Mouse (Mus musculus) stomach, postnatal 0 days (tissue): Measurements from ENCODE around the gene Vps37b. TPM values are rescaled to one million over a fixed set of nuclear protein-coding genes. Genes with fewer than 3 reads are reported as not detected.

Source experiments
- ATAC-seq: fragments of 200-750 bp; cut with Nextera tagmentation; 2 replicates; pipeline ENCODE4 v1.8.0; 2017; ENCODE audit not compliant: low FRiP score, low TSS enrichment
- DNase-seq: peaks from one replicate; pipeline ENCODE4 v3.0.0-alpha.2; 2016; ENCODE audit warnings: low spot score
- H3K27ac ChIP-seq: fragments of 300-500 bp; sonication (generic); replicated peaks from 2 replicates; pipeline ENCODE4 v1.5.1; 2014; ENCODE audit warnings: mild to moderate bottlenecking, control low read depth
- H3K27me3 ChIP-seq: fragments of 300-500 bp; sonication (generic); 2 replicates; pipeline ENCODE4 v1.6.1; 2014; ENCODE audit warnings: low read length; ENCODE audit not compliant: control insufficient read depth, insufficient read depth
- H3K36me3 ChIP-seq: fragments of 300-500 bp; sonication (generic); 2 replicates; pipeline ENCODE4 v1.6.1; 2014; ENCODE audit warnings: low read length, mixed read lengths; ENCODE audit not compliant: control insufficient read depth, insufficient read depth
- H3K4me1 ChIP-seq: fragments of 300-500 bp; sonication (generic); replicated peaks from 2 replicates; pipeline ENCODE4 v1.6.1; 2014; ENCODE audit warnings: antibody characterized with exemption; ENCODE audit not compliant: control insufficient read depth, insufficient read depth
- H3K4me2 ChIP-seq: fragments of 300-500 bp; sonication (generic); replicated peaks from 2 replicates; pipeline ENCODE4 v1.6.1; 2014; ENCODE audit warnings: low read depth, mild to moderate bottlenecking, control low read depth, moderate library complexity
- H3K4me3 ChIP-seq: fragments of 300-500 bp; sonication (generic); 2 replicates; pipeline ENCODE4 v1.5.1; 2014; ENCODE audit warnings: low read depth, low read length, control low read depth
- H3K9ac ChIP-seq: fragments of 300-500 bp; sonication (generic); 2 replicates; pipeline ENCODE4 v1.6.1; 2014; ENCODE audit warnings: mild to moderate bottlenecking, low read length, control low read depth, mixed read lengths
- H3K9me3 ChIP-seq: fragments of 300-500 bp; sonication (generic); 2 replicates; pipeline ENCODE4 v1.6.1; 2016; ENCODE audit warnings: low read length; ENCODE audit not compliant: control insufficient read depth
- CTCF ChIP-seq: IDR thresholded peaks from 2 replicates; pipeline ENCODE4 v1.5.1; 2016; ENCODE audit warnings: antibody characterized with exemption, low read depth, mild to moderate bottlenecking, moderate library complexity
- EP300 ChIP-seq: optimal IDR thresholded peaks from 2 replicates; pipeline ENCODE3; 2016; ENCODE audit warnings: antibody characterized with exemption
- WGBS: fragments of 180-500 bp; shearing (Covaris S2); extraction: QIAGEN DNeasy Blood & Tissue Kit; methylation state at CpG from one replicate; pipeline ENCODE4 v1.1.7; 2014; 5-methylcytosine and 5-hydroxymethylcytosine counted together
- polyA plus RNA-seq: library from polyadenylated mRNA; unstranded; fragments of >200 nt; fragmentation: Nextera tagmentation; extraction: Ambion mirVana; gene quantifications from 2 replicates; pipeline ENCODE4 v1.2.1, GENCODE M21; 2015

The Vps37b gene
- polyA plus RNA-seq, 1 experiment from 2014 or later = 31.0 TPM

- WGBS = 74% methylated on average over 11 of the region's 11 CpGs
- TF ChIP-seq EP300 (no peak), CTCF (no peak)
- no peak overlapping the region for H3K4me2 ChIP-seq
- H3K4me3 ChIP-seq = no peak overlapping the region
- H3K9ac ChIP-seq = no peak overlapping the region
- H3K27me3 ChIP-seq = no peaks in the 10 kb centered on the region
- no peaks in the 10 kb centered on the region for H3K36me3 ChIP-seq
- peaks cover 2% of the 10 kb centered on the region for H3K4me1 ChIP-seq
- ATAC-seq (no peak), DNase-seq (no peak)
- no peak overlapping the region for H3K27ac ChIP-seq
- no peaks in the 10 kb centered on the region for H3K9me3 ChIP-seq
Measured at GRCm38 (mm10) chr5:124034471-124034870, 2.4 kb upstream of the Vps37b start.

- no peak for TF ChIP-seq CTCF
- TF ChIP-seq EP300 = no peak
- Histone ChIP-seq H3K36me3 (no peaks in the 10 kb centered on the region), H3K4me1 (peaks cover 15% of the 10 kb centered on the region), H3K9ac (peak overlapping the region; percentile 97), H3K27ac (peak overlapping the region; percentile 97), H3K27me3 (no peaks in the 10 kb centered on the region), H3K9me3 (no peaks in the 10 kb centered on the region), H3K4me2 (peak overlapping the region; percentile 79), H3K4me3 (peak overlapping the region; percentile 90)
- peak; percentile 74 for ATAC-seq
- peak; percentile 80 for DNase-seq
- 1% methylated on average over 25 of the region's 26 CpGs for WGBS
Measured at GRCm38 (mm10) chr5:124031068-124031955, 758 bp downstream of the Vps37b start.

- Histone ChIP-seq H3K4me3 (peak overlapping the region; percentile 90), H3K36me3 (no peaks in the 10 kb centered on the region), H3K4me1 (peaks cover 15% of the 10 kb centered on the region), H3K4me2 (peak overlapping the region; percentile 79), H3K27ac (peak overlapping the region; percentile 97), H3K9ac (peak overlapping the region; percentile 97), H3K27me3 (no peaks in the 10 kb centered on the region), H3K9me3 (no peaks in the 10 kb centered on the region)
- TF ChIP-seq CTCF = no peak
- no peak for DNase-seq
- no peak for ATAC-seq
- WGBS = 32% methylated on average over 12 of the region's 12 CpGs
Measured at GRCm38 (mm10) chr5:124030386-124031067, 1.5 kb downstream of the Vps37b start.

- Histone ChIP-seq H3K9ac (peak overlapping the region; percentile 32; the same call in 1 of the 2 replicates), H3K9me3 (no peaks in the 10 kb centered on the region), H3K36me3 (no peaks in the 10 kb centered on the region), H3K4me1 (peaks cover 17% of the 10 kb centered on the region), H3K27ac (0 out of 2 replicates have a peak overlapping the region, but pooled peaks have one; percentile 45), H3K4me2 (peak overlapping the region; percentile 79), H3K27me3 (no peaks in the 10 kb centered on the region), H3K4me3 (0 out of 2 replicates have a peak overlapping the region, but pooled peaks have one; percentile 90)
- WGBS = 58% methylated on average over 19 of the region's 19 CpGs
- ATAC-seq (no peak), DNase-seq (no peak)
- TF ChIP-seq CTCF (no peak), EP300 (no peak)
Measured at GRCm38 (mm10) chr5:124029220-124030035, 2.6 kb downstream of the Vps37b start.

GRCm38 (mm10) chr5:124028680-124029079, 3.4 kb downstream of the Vps37b start:
- Histone ChIP-seq H3K4me3 (no peak overlapping the region), H3K4me1 (peaks cover 17% of the 10 kb centered on the region), H3K27ac (peak overlapping the region; percentile 67; the same call in 1 of the 2 replicates), H3K9me3 (no peaks in the 10 kb centered on the region), H3K27me3 (no peaks in the 10 kb centered on the region), H3K9ac (no peak overlapping the region), H3K36me3 (no peaks in the 10 kb centered on the region), H3K4me2 (0 out of 2 replicates have a peak overlapping the region, but pooled peaks have one; percentile 11)
- TF ChIP-seq CTCF (no peak), EP300 (no peak)
- no peak for DNase-seq
- WGBS = 51% methylated on average over 7 of the region's 7 CpGs
- no peak for ATAC-seq
